Mouse (Mus musculus) erythroblast, embryonic 14.5 days (primary cell): ENCODE results near the gene Stxbp2. TPM values are rescaled to one million over a fixed set of nuclear protein-coding genes. Genes with fewer than 3 reads are reported as not detected.

ENCODE experiments used
- H3K27me3 ChIP-seq: 2 replicates; pipeline ENCODE4 v1.6.1; 2012; ENCODE audit warnings: inconsistent platforms; ENCODE audit not compliant: control insufficient read depth
- H3K36me3 ChIP-seq: 2 replicates; pipeline ENCODE4 v1.6.1; 2012; ENCODE audit warnings: mild to moderate bottlenecking, inconsistent platforms; ENCODE audit not compliant: control insufficient read depth
- H3K4me1 ChIP-seq: 2 replicates; pipeline ENCODE4 v1.6.1; 2012; ENCODE audit warnings: inconsistent platforms; ENCODE audit not compliant: control insufficient read depth
- H3K4me3 ChIP-seq: replicated peaks from 2 replicates; pipeline ENCODE3; 2012; ENCODE audit warnings: moderate library complexity, mild to moderate bottlenecking, inconsistent platforms
- H3K9me3 ChIP-seq: 2 replicates; pipeline ENCODE4 v1.6.1; 2012; ENCODE audit warnings: low read length, inconsistent platforms, mixed read lengths; ENCODE audit not compliant: control insufficient read depth
- GATA1 ChIP-seq: IDR thresholded peaks from 2 replicates; pipeline ENCODE4 v1.6.1; 2012; ENCODE audit warnings: low read length, inconsistent platforms, mixed read lengths
- TAL1 ChIP-seq: IDR thresholded peaks from 3 replicates; pipeline ENCODE4 v1.6.1; 2012; ENCODE audit warnings: low read length, inconsistent platforms, mixed read lengths
- polyA plus RNA-seq: library from polyadenylated mRNA; stranded (reverse); fragments of >175 nt; gene quantifications from 2 replicates; pipeline ENCODE4 v1.2.3, GENCODE M21; 2012

Stxbp2 gene
- polyA plus RNA-seq, 1 experiment, result 13.3 TPM

DNA sequence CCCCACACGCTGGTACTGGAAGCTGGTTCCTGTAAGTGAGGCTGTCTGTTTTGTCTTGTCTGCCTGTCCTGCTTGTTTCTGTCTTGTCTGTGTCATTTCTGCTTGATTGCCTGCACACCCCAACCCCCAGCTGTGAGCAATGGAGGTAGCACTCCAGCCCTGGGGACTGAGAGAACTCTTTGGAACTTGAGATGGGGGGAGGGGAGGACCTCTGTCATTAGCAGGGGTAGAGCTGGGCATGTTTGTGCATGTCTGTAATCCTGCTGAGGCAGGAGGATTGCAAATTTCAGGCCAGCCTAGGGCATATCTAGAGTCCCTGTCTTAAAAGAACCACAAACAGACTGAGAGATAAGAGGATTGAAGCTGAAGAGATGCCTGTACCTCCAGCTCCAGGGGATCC lies 31.5 kb upstream of the Stxbp2 start:
- no peak for TF ChIP-seq GATA1
- TF ChIP-seq TAL1, result no peak
- no peaks in the 10 kb centered on the region for H3K27me3 ChIP-seq
- no peaks in the 10 kb centered on the region; the same call in 1 of the 2 replicates for H3K4me1 ChIP-seq
- no peak overlapping the region for H3K4me3 ChIP-seq
- H3K36me3 ChIP-seq, result peaks cover 33% of the 10 kb centered on the region
- H3K9me3 ChIP-seq, result no peaks in the 10 kb centered on the region

DNA sequence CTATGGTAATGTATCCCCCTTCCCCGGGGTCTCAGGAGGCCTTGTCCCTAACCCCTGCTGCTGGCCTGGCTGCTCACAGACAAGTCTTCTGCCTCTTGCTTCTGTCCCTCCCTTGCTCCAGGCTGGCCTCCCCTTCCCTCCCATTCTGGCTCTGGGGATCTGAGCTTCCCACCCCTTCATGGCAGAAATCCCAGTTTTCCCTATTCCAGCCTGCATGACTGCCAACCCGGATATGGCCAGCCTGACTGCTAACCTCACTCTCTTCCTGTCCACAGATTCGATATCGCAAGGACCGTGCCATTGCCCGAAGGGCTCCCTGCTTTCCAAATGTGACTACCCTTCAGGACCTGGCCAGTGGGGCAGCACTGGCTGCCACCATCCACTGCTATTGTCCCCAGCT lies 30.4 kb upstream of the Stxbp2 start:
- no peaks in the 10 kb centered on the region; the same call in 1 of the 2 replicates for H3K4me1 ChIP-seq

DNA sequence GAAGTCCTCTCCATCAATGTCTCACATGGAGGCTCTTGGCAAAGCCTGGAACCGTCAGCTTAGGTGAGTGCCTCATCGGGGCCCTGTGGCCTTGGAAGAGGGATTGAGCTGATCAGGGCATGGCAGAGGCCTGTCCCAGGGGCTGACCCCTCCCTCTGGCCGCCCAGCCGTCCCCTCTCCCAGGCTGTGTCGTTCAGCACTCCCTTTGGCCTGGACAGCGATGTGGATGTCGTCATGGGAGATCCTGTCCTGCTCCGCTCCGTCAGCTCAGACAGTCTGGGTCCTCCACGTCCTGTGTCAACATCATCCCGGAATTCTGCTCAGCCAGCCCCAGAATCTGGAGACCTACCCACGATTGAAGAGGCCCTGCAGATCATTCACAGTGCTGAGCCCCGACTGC lies 27.3 kb upstream of the Stxbp2 start:
- Histone ChIP-seq H3K36me3 (peaks cover 53% of the 10 kb centered on the region), H3K9me3 (no peaks in the 10 kb centered on the region), H3K4me1 (peaks cover 5% of the 10 kb centered on the region; the same call in 1 of the 2 replicates), H3K4me3 (no peak overlapping the region), H3K27me3 (no peaks in the 10 kb centered on the region)
- TF ChIP-seq GATA1, result no peak
- no peak for TF ChIP-seq TAL1

More for the DNA sequence above, 30.4 kb upstream of the Stxbp2 start:
- Histone ChIP-seq H3K36me3 (peaks cover 38% of the 10 kb centered on the region), H3K27me3 (no peaks in the 10 kb centered on the region), H3K4me3 (no peak overlapping the region), H3K9me3 (no peaks in the 10 kb centered on the region)
- no peak for TF ChIP-seq GATA1
- no peak for TF ChIP-seq TAL1

DNA sequence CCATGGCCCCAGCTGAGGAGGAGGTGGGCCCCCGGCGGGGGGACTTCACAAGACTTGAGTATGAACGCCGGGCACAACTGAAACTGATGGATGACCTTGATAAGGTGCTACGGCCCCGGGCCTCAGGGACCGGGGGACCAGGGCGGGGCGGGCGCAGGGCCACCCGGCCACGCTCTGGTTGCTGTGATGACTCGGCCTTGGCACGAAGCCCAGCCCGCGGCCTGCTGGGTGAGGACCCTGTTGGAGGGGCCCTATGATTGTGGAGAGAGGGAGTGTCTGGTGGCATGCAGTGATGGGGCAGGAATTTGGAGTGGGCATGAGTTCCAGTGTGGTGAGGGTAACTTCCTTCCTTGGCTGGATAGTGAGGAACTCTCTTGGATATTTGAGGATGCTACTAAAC lies 24.2 kb upstream of the Stxbp2 start:
- Histone ChIP-seq H3K27me3 (no peaks in the 10 kb centered on the region), H3K4me3 (no peak overlapping the region), H3K9me3 (no peaks in the 10 kb centered on the region), H3K4me1 (peaks cover 5% of the 10 kb centered on the region; the same call in 1 of the 2 replicates), H3K36me3 (peaks cover 73% of the 10 kb centered on the region)
- TF ChIP-seq GATA1, result no peak
- no peak for TF ChIP-seq TAL1

DNA sequence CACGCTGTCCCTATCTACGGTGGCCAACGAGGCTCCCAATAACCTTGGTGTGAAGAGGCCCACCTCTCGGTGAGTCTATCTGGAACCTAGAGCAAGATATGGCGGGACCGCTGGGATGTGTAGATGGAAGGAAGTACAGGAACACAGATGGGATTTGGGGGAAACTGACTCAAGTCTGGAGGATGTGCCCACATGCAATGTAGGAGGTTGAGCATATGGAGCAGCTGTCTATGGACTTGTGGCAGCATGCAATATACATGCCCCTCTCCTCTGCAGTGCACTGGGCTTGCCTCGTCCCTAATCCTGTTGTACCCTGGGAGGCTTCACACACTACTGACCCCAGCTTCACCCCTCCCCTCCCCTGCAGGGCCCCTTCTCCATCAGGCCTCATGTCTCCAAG lies 22.9 kb upstream of the Stxbp2 start:
- TF ChIP-seq GATA1, result no peak
- no peak for TF ChIP-seq TAL1
- H3K36me3 ChIP-seq, result peaks cover 78% of the 10 kb centered on the region
- H3K4me3 ChIP-seq, result no peak overlapping the region
- H3K4me1 ChIP-seq, result peaks cover 5% of the 10 kb centered on the region; the same call in 1 of the 2 replicates
- no peaks in the 10 kb centered on the region for H3K27me3 ChIP-seq
- H3K9me3 ChIP-seq, result no peaks in the 10 kb centered on the region

DNA sequence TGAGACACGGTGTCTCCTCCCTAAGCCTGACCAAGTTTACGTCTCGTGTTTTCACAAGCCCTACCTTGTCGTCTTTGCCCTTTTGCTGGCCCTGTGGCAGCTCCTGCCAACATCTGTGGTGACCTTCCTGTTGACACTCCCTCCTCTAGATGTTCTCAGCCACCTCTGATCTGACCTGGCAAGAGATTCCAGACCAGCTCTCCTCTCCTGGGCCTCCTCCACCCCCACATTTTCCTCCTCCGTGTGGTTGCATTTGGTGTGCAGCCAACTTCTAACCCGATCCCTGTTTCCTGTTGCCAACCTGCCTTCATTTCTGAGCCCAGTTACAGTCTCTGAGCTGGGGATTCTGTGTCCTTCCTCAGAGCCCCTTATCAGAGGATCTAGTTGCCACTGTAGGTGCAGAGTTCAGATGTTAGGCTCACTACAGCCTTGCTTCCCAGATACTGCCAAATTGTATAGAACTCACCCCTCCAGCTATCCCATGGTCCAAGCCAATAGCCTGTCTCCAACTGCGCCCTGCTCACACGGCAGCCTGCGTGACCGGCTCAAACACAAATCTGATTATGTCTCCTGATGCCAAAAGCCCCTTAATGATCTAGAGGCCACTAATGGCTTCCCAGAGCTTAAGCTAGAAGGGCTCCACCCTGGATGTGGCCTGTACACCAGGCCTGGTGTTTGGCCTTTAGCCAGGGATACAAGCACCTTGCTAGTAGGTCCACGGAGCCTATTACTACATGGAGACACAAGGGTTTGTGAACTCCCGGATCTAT lies 21.5 kb upstream of the Stxbp2 start:
- H3K27me3 ChIP-seq, result no peaks in the 10 kb centered on the region
- H3K4me1 ChIP-seq, result peaks cover 5% of the 10 kb centered on the region; the same call in 1 of the 2 replicates
- peaks cover 79% of the 10 kb centered on the region for H3K36me3 ChIP-seq
- no peak overlapping the region for H3K4me3 ChIP-seq
- no peaks in the 10 kb centered on the region for H3K9me3 ChIP-seq
- TF ChIP-seq GATA1 (no peak), TAL1 (no peak)

DNA sequence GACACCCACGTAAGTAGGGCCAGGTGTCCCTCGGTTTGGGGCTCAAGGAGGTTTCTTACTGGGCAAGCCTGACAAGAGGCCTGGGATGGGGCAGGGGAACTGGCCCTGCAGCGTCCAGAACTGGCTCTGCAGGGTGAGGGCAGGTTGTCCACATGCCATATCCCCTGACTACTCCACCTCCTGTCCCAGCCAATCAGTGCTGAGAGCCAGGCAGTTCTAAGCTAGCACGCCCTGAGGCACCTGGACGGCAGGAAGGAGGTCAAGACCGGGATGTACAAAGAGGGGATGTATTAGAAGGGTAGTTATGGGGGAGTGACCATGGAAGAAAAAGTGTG lies 21.0 kb upstream of the Stxbp2 start:
- peaks cover 80% of the 10 kb centered on the region for H3K36me3 ChIP-seq

DNA sequence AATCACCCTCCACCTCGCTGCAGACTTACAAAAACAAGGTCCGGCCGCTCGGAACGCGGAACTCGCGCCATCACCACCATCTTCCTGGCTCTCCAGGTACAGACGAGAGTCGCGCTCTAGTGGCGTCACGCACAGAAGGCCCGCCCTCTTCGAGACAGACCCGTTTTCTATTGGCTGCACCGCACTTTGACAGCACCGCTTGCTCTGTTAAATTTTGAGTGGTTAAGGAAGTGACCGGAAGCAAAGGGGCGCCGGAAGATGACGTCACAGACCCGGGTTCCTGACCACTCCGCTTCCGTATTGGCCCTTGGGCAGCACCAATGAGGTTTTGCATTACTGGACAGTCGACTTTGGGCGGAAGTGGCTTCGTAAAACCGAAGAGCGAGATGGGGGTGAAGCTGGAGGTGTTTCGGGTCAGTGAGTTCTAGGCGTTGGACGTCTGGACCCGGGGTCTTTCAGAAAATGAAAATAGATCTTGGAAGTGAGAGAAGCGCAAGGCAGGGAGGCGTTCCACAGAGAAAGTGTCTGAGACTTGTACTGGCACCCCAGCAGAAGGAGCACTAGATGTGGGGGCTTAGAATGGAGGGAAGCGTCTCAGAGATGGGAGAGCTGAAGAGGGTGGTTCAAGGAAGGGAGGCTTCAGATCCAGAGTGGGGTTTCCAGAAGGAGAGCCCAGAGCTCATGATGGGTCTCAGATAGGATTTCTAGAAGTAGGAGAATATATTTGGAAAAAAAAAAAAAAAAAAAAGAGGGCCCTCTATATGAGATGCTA lies 9.4 kb upstream of the Stxbp2 start, which contains the start of the genes Xab2 and Pet100:
Gene Xab2 (minus strand): TSS at position 118 of the 772 bp plus-strand sequence.
Gene Pet100 (plus strand): TSS at position 350 of the 772 bp plus-strand sequence.
- H3K4me3 ChIP-seq, result peak within 1 kb of the TSS; percentile 78
- peaks cover 31% of the 10 kb centered on the region for H3K4me1 ChIP-seq
- TF ChIP-seq GATA1 (no peak), TAL1 (no peak)
- H3K9me3 ChIP-seq, result no peaks in the 10 kb centered on the region
- H3K27me3 ChIP-seq, result no peaks in the 10 kb centered on the region
- H3K36me3 ChIP-seq, result peaks cover 42% of the 10 kb centered on the region

More for the DNA sequence above, 21.0 kb upstream of the Stxbp2 start:
- Histone ChIP-seq H3K27me3 (no peaks in the 10 kb centered on the region), H3K4me3 (no peak overlapping the region), H3K4me1 (peaks cover 5% of the 10 kb centered on the region; the same call in 1 of the 2 replicates), H3K9me3 (no peaks in the 10 kb centered on the region)
- TF ChIP-seq GATA1, result no peak
- TF ChIP-seq TAL1, result no peak

DNA sequence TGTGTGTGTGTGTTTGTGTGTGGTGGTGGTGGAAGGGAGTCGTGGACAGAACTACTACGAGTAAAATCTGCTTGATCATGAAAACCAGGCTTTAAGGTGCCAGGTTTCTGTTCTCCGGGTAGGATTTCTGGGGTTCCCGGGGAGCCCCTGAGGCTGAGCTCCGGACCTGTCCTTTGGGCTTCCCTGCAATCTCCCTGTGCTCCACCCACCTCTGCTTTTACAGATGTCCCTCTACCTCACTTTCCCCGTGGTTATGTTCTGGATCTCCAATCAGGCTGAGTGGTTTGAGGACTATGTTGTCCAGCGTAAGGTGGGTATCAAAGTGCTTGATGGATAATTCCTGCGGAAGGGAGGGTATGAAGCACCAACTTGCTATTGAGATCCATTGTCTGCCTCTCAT lies 8.6 kb upstream of the Stxbp2 start:
- H3K9me3 ChIP-seq, result no peaks in the 10 kb centered on the region
- peaks cover 35% of the 10 kb centered on the region for H3K36me3 ChIP-seq
- H3K4me3 ChIP-seq, result peak overlapping the region; percentile 78
- H3K4me1 ChIP-seq, result peaks cover 31% of the 10 kb centered on the region
- no peak for TF ChIP-seq GATA1
- TF ChIP-seq TAL1, result no peak
- no peaks in the 10 kb centered on the region for H3K27me3 ChIP-seq
